Mouse (Mus musculus) cerebellum, adult 2 months (tissue): ENCODE data around the gene T2.

Source experiments
- CTCF ChIP-seq: fragments of 200-500 bp; IDR thresholded peaks from 2 replicates; pipeline ENCODE4 v1.5.1; 2011; ENCODE audit warnings: low read depth, mild to moderate bottlenecking, control low read depth, low read length, moderate library complexity, borderline replicate concordance; ENCODE audit not compliant: insufficient read depth
- POLR2A ChIP-seq: fragments of 200-500 bp; IDR thresholded peaks from 2 replicates; pipeline ENCODE4 v1.6.1; 2011; ENCODE audit warnings: low read length, control low read depth, borderline replicate concordance; ENCODE audit not compliant: insufficient read depth

DNA sequence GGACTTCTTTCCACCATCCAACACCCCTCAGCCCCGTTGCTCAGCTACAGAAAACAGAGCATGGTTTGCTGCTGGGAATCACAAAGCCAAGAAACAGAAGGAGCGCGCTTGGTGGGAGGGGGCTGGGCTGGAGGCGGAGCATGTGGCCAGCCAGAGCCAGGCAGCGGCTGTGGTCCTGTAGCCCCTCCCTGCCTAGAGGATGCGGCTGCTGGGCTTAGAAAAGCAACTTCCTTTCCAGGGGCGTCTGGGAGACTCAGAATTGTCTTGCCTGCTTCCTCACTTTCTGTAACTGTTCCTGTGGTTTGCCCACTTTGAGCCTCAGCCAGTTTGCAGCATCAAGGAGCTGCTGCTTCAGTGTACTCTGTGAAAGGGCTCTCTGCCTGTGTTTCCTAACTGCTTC is 16.0 kb downstream of the T2 start:
- TF ChIP-seq CTCF = no peak
- TF ChIP-seq POLR2A = no peak
